In genomic region chr8:97374911-97375771, GRCm38 (mm10) we compare ENCODE assay signal across 26 mouse cellular contexts.
DNase-seq lines count a peak whose midpoint lies in the region; ATAC-seq and TF ChIP-seq lines count a peak whose summit lies in the region.
"Had no signal": no experiment of that assay in that cellular context is flagged by ENCODE, and none has a peak within 500 bp of the region (broad histone marks: within the 10 kb centered on the region; RNA-seq: fewer than 3 reads in every experiment).

No protein-coding gene starts in this region.

- no peak overlapping the region for H3K4me2 ChIP-seq in lung, embryonic 16.5 days (ENCODE audit: low read depth, low read length)
- no peak overlapping the region for H3K4me2 ChIP-seq in stomach, postnatal 0 days (replicated peaks; ENCODE audit: low read depth)
- H3K4me2 ChIP-seq: embryonic facial prominence, embryonic 12.5 days; embryonic facial prominence, embryonic 15.5 days; forebrain, embryonic 12.5 days; heart, embryonic 13.5 days; hindbrain, embryonic 14.5 days had no signal

- no peaks in the 10 kb centered on the region for H3K4me1 ChIP-seq in lung, embryonic 16.5 days (replicated peaks; ENCODE audit: control insufficient read depth, insufficient read depth, low read length)
- no peaks in the 10 kb centered on the region for H3K4me1 ChIP-seq in stomach, postnatal 0 days (replicated peaks; ENCODE audit: control insufficient read depth, insufficient read depth)
- H3K4me1 ChIP-seq: embryonic facial prominence, embryonic 12.5 days; embryonic facial prominence, embryonic 15.5 days; forebrain, embryonic 12.5 days; heart, embryonic 10.5 days; heart, embryonic 13.5 days had no signal

- TF ChIP-seq EP300 in stomach, postnatal 0 days (optimal IDR thresholded peaks at IDR 0.05): no peak

- peak; percentile 61 for ATAC-seq in lung, embryonic 16.5 days (ENCODE audit: low read depth)
- ATAC-seq in stomach, postnatal 0 days (ENCODE audit: low FRiP score, low TSS enrichment): no peak
- ATAC-seq: CD4-positive, CD25-positive, alpha-beta regulatory T cell, adult 4 months; forebrain, embryonic 16.5 days; hindbrain, postnatal 0 days; inflammation-experienced regulatory T-cells, adult 6 months; intestine, embryonic 16.5 days had no signal

- WGBS in lung, embryonic 16.5 days: 35% methylated on average over 3 of the region's 3 CpGs
- 79% methylated on average over 3 of the region's 3 CpGs for WGBS in stomach, postnatal 0 days

- peak; percentile 42 to 55 for DNase-seq in cerebellum, postnatal 25 days
- no peak for DNase-seq in cerebellum, adult 9-11 months
- DNase-seq in left cerebral cortex, postnatal 4 days: peak; percentile 18
- no peak for DNase-seq in left cerebral cortex, postnatal 36 days (ENCODE audit: low spot score in 2 of 2)
- DNase-seq in lung, postnatal 25 days (ENCODE audit: low spot score): no peak
- no peak for DNase-seq in stomach, postnatal 0 days (ENCODE audit: low spot score)
- DNase-seq: adrenal gland, adult 2 months; adrenal gland, postnatal 14 days; cerebellum, adult 8-10 months; gastrocnemius, postnatal 10 days; gastrocnemius, postnatal 36 days; heart, adult 2 months; heart, postnatal 14 days; heart, postnatal 4 days had no signal

- intact Hi-C loops in left cerebral cortex, postnatal 4 days (cut with DNase I): no loop called here
- intact Hi-C loops in left cerebral cortex, postnatal 36 days (cut with DNase I): no loop called here

- H3K27me3 ChIP-seq in lung, embryonic 16.5 days (ENCODE audit: control insufficient read depth, insufficient read depth, low read depth, low read length): no peaks in the 10 kb centered on the region
- H3K27me3 ChIP-seq in stomach, postnatal 0 days (ENCODE audit: control insufficient read depth, insufficient read depth, low read length): no peaks in the 10 kb centered on the region
- H3K27me3 ChIP-seq: embryonic facial prominence, embryonic 12.5 days; embryonic facial prominence, embryonic 15.5 days; forebrain, embryonic 12.5 days; heart, embryonic 13.5 days had no signal

- H3K27ac ChIP-seq in lung, embryonic 16.5 days (ENCODE audit: low read length): no peak overlapping the region
- no peak overlapping the region for H3K27ac ChIP-seq in stomach, postnatal 0 days (replicated peaks)
- H3K27ac ChIP-seq: embryonic facial prominence, embryonic 12.5 days; embryonic facial prominence, embryonic 15.5 days; forebrain, embryonic 12.5 days; heart, adult 2 months; heart, embryonic 10.5 days; heart, embryonic 13.5 days; hindbrain, embryonic 14.5 days; hindbrain, postnatal 0 days had no signal

- H3K9ac ChIP-seq in lung, embryonic 16.5 days (ENCODE audit: low read length): no peak overlapping the region
- H3K9ac ChIP-seq in stomach, postnatal 0 days (ENCODE audit: low read length): no peak overlapping the region
- H3K9ac ChIP-seq: embryonic facial prominence, embryonic 12.5 days; embryonic facial prominence, embryonic 15.5 days; forebrain, embryonic 12.5 days; heart, embryonic 13.5 days; hindbrain, embryonic 14.5 days had no signal

- TF ChIP-seq CTCF in stomach, postnatal 0 days (IDR thresholded peaks at IDR 0.05; ENCODE audit: low read depth): no peak

- H3K4me3 ChIP-seq in lung, embryonic 16.5 days (ENCODE audit: low read length): no peak overlapping the region
- no peak overlapping the region for H3K4me3 ChIP-seq in stomach, postnatal 0 days (ENCODE audit: low read depth, low read length)
- H3K4me3 ChIP-seq: embryonic facial prominence, embryonic 12.5 days; embryonic facial prominence, embryonic 15.5 days; forebrain, embryonic 12.5 days; heart, adult 2 months; heart, embryonic 10.5 days; heart, embryonic 13.5 days had no signal

- H3K36me3 ChIP-seq in lung, embryonic 16.5 days (ENCODE audit: control insufficient read depth, insufficient read depth, low read length): no peaks in the 10 kb centered on the region
- no peaks in the 10 kb centered on the region for H3K36me3 ChIP-seq in stomach, postnatal 0 days (ENCODE audit: control insufficient read depth, insufficient read depth, low read length)
- H3K36me3 ChIP-seq: embryonic facial prominence, embryonic 12.5 days; embryonic facial prominence, embryonic 15.5 days; forebrain, embryonic 12.5 days; heart, embryonic 10.5 days; heart, embryonic 13.5 days had no signal

- no peaks in the 10 kb centered on the region for H3K9me3 ChIP-seq in lung, embryonic 16.5 days (ENCODE audit: control insufficient read depth, low read length)
- H3K9me3 ChIP-seq in stomach, postnatal 0 days (ENCODE audit: control insufficient read depth, low read length): no peaks in the 10 kb centered on the region
- H3K9me3 ChIP-seq: embryonic facial prominence, embryonic 12.5 days; embryonic facial prominence, embryonic 15.5 days; forebrain, embryonic 12.5 days; heart, embryonic 10.5 days; heart, embryonic 13.5 days had no signal

Comparison
In these comparisons a context has a peak if more than half of its experiments do, and no peak if none do; other contexts are left out.
1. DNase-seq: peak in cerebellum, postnatal 25 days (2 of 2) and left cerebral cortex, postnatal 4 days (single experiment); none in cerebellum, adult 9-11 months (single experiment), left cerebral cortex, postnatal 36 days (0 of 2), lung, postnatal 25 days (single experiment) and stomach, postnatal 0 days (single experiment).